Mouse (Mus musculus) Patski (cell line): Measurements from ENCODE around the gene Il20rb. TPM values are rescaled to one million over a fixed set of nuclear protein-coding genes. Genes with fewer than 3 reads are reported as not detected.

Source experiments
- ATAC-seq: fragments of 100-300 bp; one replicate; pipeline ENCODE4 v1.8.0; 2021
- CTCF ChIA-PET: fragments of 350-600 bp; sonication (Branson Sonifier 250); formaldehyde crosslinking; loops from one replicate; lab custom pipeline; 2022; ENCODE audit warnings: inconsistent platforms; lab: Charles Lee
- POLR2A ChIA-PET: fragments of 350-600 bp; sonication (Branson Sonifier 250); formaldehyde crosslinking; loops from one replicate; lab custom pipeline; 2022; ENCODE audit warnings: antibody characterized with exemption, inconsistent platforms; lab: Charles Lee
- DNase-seq: peaks from one replicate; pipeline ENCODE4 v3.0.0-alpha.2; 2011; ENCODE audit warnings: low read depth, low spot score
- H3K27me3 ChIP-seq: fragments of 371-371 bp; one replicate; pipeline ENCODE4 v1.5.1; 2021
- CTCF ChIP-seq: fragments of 100-300 bp; IDR thresholded peaks from one replicate; pipeline ENCODE4 v1.5.1; 2021
- in situ Hi-C: fragments of 300-500 bp; cut with MboI; formaldehyde crosslinking; loops from 3 replicates; pipeline ENCODE4 v1.11.1; 2018; ENCODE audit warnings: low pct_unique_long_range_greater_than_20kb, mixed read lengths
- polyA plus RNA-seq: library from polyadenylated mRNA; unstranded; gene quantifications from one replicate; pipeline ENCODE4 v1.2.3, GENCODE M21; 2021

The Il20rb gene
- polyA plus RNA-seq, 1 experiment from 2014 or later = 0.59 TPM

DNA sequence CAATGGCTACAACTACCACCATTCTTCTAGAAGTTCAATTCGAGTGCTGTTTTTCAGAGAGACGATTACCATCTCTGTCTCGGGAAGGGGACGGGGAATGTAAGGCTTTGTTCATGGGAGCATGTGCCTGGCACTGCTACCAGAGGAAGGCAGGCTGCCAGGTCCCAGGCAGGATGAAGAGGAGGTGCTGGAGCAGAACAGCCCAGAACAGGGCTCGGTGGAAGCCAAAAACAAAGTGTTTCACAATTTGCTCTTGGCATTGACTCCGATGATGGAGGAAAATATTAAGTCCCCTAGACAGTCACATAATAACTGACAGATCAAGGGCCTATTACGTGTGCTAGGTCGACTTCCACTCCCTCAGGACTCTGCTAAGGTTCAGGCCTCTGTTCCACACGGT, 24.9 kb downstream of the Il20rb start:
- in situ Hi-C loops = no loop called here
- ChIA-PET CTCF (no interaction called here), POLR2A (interaction anchor here (0.6 kb wide), 1 partner anchor 8 kb away, joined by 3 read pairs; no protein-coding TSS in a partner anchor)
- no peaks in the 10 kb centered on the region for H3K27me3 ChIP-seq
- DNase-seq (no peak), ATAC-seq (peak; percentile 21)
- no peak for TF ChIP-seq CTCF

DNA sequence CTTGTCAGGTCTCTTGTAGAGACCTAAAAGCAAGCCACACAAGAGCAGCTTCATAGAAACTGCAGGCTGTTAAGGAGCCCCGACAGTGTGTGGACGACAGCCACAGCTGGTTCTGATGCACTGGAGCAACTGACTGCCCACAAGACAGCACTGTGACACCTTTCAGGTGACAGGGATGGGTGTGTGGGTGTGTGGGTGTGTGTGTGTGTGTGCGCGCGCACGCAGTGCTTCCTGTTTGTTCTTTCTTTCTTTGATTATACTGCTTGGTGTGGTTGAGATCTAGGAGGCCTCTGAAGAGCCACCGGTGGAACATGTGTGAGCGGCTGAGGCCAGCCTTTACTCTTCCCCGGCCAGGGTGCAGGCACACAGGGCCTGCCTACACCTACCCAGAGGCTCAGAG, 26.4 kb downstream of the Il20rb start:
- CTCF ChIA-PET = interaction anchor here (1.0 kb wide), 1 partner anchor 183 kb away, joined by 3 read pairs; no protein-coding TSS in a partner anchor
- DNase-seq = no peak

DNA sequence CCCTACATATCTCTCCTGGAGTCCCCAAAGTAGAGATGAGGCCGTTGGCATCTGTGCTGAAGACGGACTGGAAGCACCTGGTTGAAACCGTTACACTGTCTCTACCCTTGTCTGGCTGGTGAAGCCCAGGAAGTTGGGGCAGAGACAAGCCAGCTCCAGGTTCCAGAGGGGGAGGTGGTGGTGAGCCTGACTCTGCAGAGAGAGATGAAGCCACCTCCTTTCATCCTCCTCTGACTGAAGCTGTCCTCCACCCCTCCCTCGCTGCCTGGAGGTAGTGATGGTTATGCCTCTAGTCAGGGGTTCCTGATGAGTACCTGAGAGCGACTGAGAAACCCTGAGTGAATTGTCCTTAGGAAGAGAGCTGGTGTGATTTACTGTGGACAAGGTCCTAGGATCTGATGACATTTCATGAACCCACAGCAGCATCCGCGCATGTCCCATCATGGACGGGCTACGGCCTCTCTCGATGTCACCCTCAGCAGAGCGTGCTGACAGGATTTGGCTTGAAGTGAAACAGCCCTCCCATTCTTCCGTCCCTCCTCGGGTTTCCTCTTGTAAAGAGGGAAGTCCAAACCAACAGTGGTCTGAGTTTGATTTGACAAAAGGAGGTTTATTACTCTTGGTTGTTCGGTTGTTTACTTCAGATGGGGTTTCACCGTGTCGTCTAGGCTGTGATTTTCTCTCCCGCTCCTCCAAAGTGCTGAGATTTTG, 28.5 kb downstream of the Il20rb start:
- POLR2A ChIA-PET = no interaction called here
- in situ Hi-C loops = loop anchor here (10.0 kb wide), 1 partner anchor 547 kb away; no protein-coding TSS in a partner anchor
- no peak for TF ChIP-seq CTCF
- no peak for DNase-seq
- H3K27me3 ChIP-seq = no peaks in the 10 kb centered on the region
- CTCF ChIA-PET = interaction anchor here (0.8 to 1.0 kb wide), 3 partner anchors 44 to 184 kb away, joined by 3 read pairs; no protein-coding TSS in a partner anchor
- ATAC-seq = no peak

More for the DNA sequence above, 26.4 kb downstream of the Il20rb start:
- in situ Hi-C loops = no loop called here
- no peak for ATAC-seq
- H3K27me3 ChIP-seq = no peaks in the 10 kb centered on the region
- POLR2A ChIA-PET = no interaction called here
- TF ChIP-seq CTCF = no peak

DNA sequence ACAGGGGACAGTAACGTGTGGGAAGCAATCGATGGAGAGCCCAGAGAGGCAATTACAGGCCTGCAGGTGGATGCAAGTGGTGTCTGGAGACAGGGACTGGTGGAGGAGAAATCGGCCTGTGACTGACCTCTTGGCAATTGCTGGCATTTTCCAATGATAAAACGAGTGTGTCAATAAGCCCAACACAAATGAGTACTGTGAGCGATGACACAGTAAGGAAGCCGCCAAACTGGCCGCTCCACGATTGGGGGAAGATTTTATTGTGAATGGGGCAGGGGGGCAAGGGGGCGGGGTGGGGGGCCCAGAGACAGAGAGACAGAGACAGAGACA, 32.0 kb downstream of the Il20rb start:
- ATAC-seq = no peak
- no peak for TF ChIP-seq CTCF
- in situ Hi-C loops = loop anchor here (5.0 to 10.0 kb wide), 5 partner anchors 93 to 703 kb away; partner anchors contain the start of gene Nck1
- H3K27me3 ChIP-seq = no peaks in the 10 kb centered on the region
- DNase-seq = no peak
- POLR2A ChIA-PET = interaction anchor here (0.7 to 2.9 kb wide), 2 partner anchors 188 to 640 kb away, joined by 3 to 12 read pairs; no protein-coding TSS in a partner anchor
- CTCF ChIA-PET = interaction anchor here (1.0 to 2.9 kb wide), 4 partner anchors 13 to 188 kb away, joined by 3 to 19 read pairs (median 4); no protein-coding TSS in a partner anchor

DNA sequence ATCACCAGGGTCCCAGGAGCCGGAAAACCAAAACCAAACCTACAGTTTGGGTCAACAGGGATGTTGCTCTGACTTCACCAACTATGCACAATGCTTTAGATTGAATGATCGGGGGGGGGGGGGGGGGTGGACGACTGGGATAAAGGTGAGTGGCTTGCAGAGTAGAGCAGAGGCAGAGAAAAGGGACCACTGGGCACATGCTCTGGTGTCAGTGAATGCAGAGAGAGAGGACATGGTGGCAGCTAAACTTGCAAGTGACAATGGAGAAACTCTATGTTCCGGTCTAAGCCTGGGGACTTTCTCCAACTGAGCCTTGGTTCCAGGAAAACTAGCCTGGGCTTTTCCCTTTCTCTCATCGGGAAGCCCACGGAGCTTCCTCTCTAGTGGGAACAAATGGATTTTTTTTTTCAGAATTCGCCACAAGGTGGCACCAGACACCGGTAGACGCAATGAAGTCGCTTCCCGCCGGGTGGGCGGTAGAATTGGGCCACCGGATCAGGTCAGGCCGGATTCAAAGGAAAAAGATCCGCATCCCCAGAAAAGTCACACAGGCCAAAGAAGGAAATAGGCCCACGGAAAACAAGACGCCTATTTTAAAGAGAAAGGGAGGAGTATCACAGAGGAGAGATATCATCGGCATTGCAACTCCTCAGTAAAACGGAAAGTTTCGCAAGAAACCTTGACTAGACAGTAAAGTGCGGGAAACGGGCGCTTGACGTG, 32.5 kb downstream of the Il20rb start:
- ChIA-PET POLR2A (interaction anchor here (0.7 to 2.9 kb wide), 2 partner anchors 8 to 188 kb away, joined by 3 to 12 read pairs; no protein-coding TSS in a partner anchor), CTCF (interaction anchor here (0.8 to 2.9 kb wide), 6 partner anchors 13 to 458 kb away, joined by 3 to 19 read pairs (median 3); partner anchors contain the start of gene Nck1)
- DNase-seq (no peak), ATAC-seq (peak; percentile 83)
- in situ Hi-C loops = loop anchor here (5.0 to 10.0 kb wide), 5 partner anchors 93 to 703 kb away; partner anchors contain the start of gene Nck1
- H3K27me3 ChIP-seq = no peaks in the 10 kb centered on the region
- peak; percentile 83 for TF ChIP-seq CTCF

DNA sequence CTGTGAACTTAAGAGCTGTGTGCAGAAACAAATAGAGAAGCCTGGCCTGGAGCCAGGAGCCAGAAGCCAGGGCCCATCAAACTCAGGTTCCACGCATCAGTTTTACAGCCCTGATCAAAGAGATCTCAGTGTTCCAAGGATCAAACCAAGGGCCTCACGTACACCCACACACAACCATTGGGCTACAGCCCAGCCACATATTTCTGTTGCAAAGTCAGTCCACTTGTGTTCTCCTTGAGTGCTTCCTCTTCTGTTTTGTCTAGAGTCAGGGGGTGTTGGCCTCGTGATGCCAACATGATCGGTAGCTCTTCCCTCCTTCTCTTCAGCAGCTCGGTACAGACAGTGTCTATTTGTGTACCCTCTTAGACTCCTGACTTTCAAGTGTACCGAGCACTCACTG, 34.2 kb downstream of the Il20rb start:
- no peaks in the 10 kb centered on the region for H3K27me3 ChIP-seq
- CTCF ChIA-PET = interaction anchor here (1.2 to 2.9 kb wide), 2 partner anchors 190 to 465 kb away, joined by 4 to 19 read pairs; no protein-coding TSS in a partner anchor
- TF ChIP-seq CTCF = no peak

DNA sequence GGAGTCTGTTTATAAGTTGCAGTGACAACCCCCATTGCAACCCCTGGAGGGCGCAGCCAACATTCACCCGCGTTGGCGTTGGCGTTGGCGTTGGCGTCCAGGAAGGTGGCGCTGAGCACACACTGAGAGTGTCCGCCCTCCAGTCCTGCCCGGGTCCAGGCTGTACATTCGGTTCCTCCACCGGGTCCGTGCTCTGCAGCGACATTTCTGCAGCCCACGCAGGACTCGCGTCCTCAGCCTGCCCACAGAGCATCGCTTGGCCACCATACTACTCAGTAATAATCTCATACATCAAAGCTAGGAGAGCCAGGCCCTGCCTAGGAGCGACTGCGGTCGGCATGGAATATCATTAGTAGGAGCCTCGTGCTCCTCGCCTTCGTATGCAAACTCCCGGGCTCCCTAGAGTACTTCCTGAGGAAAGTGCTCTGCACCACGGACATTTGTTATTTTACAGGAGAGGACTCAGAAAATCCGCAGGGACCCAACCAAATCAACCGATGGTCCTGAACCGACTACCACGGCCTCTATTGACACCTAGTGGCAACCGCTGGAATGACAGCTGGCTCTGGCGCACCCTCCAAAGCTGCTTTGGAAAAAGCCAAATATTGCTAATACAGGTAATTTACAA, 40.4 kb downstream of the Il20rb start:
- H3K27me3 ChIP-seq = no peaks in the 10 kb centered on the region
- ATAC-seq (peak; percentile 93), DNase-seq (no peak)
- TF ChIP-seq CTCF = peak; percentile 89
- in situ Hi-C loops = no loop called here
- ChIA-PET CTCF (interaction anchor here (0.9 to 2.6 kb wide), 5 partner anchors 9 to 600 kb away, joined by 3 to 15 read pairs (median 5); no protein-coding TSS in a partner anchor), POLR2A (interaction anchor here (0.7 kb wide), 1 partner anchor 173 kb away, joined by 4 read pairs; no protein-coding TSS in a partner anchor)

More for the DNA sequence above, 34.2 kb downstream of the Il20rb start:
- POLR2A ChIA-PET = interaction anchor here (1.4 kb wide), 1 partner anchor 191 kb away, joined by 5 read pairs; no protein-coding TSS in a partner anchor
- DNase-seq = no peak
- ATAC-seq = no peak
- in situ Hi-C loops = loop anchor here (5.0 to 10.0 kb wide), 5 partner anchors 95 to 705 kb away; partner anchors contain the start of gene Nck1

DNA sequence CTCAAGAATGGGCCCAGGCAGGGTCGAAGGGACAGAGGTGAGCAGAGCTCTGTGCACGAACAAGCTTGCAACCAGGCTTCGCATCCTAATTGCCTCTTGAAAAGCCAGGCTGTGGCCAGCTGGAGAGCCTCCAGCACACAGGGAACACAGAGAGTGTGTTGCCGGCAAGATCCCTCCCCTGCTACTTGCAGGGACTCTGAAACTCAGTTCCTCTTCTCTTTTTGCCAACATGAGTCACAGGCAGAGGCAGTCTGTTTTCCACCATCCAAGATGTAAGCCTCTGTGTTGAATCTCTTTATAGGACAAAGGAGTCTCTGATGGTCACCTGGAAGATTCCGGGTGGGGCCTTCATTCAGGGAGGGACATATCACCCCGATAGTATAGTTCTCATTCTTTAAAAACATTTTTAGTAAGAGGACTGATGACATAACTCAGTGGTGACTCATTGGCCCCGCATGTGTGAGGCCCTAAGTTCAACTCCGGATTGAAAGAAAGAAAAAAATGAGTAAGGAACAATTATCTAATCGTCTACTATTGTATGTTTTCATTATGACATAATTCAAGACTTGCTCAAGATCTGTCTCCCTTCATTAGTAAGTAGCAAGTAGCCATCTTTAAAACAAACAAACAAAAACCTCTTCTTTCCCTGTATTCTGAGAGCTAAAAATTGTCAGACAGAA, 46.3 kb downstream of the Il20rb start:
- POLR2A ChIA-PET = no interaction called here
- H3K27me3 ChIP-seq = no peaks in the 10 kb centered on the region
- TF ChIP-seq CTCF = no peak
- CTCF ChIA-PET = interaction anchor here (1.3 to 1.5 kb wide), 2 partner anchors 33 to 594 kb away, joined by 3 to 4 read pairs; no protein-coding TSS in a partner anchor
- DNase-seq (no peak), ATAC-seq (no peak)
- in situ Hi-C loops = no loop called here

DNA sequence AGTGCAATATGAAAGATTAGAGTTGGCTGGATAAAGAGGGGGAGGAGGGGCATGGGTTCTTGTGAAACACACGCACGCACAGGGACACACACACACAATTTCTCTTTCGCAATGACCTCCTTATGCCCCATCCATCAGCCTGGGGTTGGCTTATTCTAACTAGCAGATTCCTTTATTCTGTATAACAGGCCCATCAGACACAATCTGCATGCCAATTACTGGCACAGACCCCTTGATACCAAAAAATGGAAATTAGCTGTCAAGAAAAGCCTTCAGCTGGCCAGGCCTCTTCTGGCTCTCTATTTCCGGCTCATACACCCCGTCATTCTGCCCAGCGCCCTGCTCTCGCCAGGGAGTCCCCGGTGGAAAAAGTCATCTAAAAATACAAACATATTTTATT, 47.1 kb downstream of the Il20rb start:
- in situ Hi-C loops = no loop called here
- ATAC-seq = no peak
- ChIA-PET POLR2A (no interaction called here), CTCF (interaction anchor here (1.3 kb wide), 1 partner anchor 32 kb away, joined by 4 read pairs; no protein-coding TSS in a partner anchor)
- TF ChIP-seq CTCF = no peak
- DNase-seq = no peak
- no peaks in the 10 kb centered on the region for H3K27me3 ChIP-seq
